Mouse (Mus musculus) cortical plate, adult 2 months (tissue): ENCODE results near the gene Ctsl.

Source experiments
- CTCF ChIP-seq: fragments of 200-500 bp; IDR thresholded peaks from 2 replicates; pipeline ENCODE4 v1.5.1; 2011; ENCODE audit warnings: mild to moderate bottlenecking, control low read depth, low read length; ENCODE audit not compliant: insufficient read depth; ENCODE audit errors: extremely low read depth
- POLR2A ChIP-seq: fragments of 200-500 bp; IDR thresholded peaks from 2 replicates; pipeline ENCODE4 v1.6.1; 2011; ENCODE audit warnings: mild to moderate bottlenecking, low read length, control low read depth; ENCODE audit not compliant: insufficient read depth; ENCODE audit errors: extremely low read depth

DNA sequence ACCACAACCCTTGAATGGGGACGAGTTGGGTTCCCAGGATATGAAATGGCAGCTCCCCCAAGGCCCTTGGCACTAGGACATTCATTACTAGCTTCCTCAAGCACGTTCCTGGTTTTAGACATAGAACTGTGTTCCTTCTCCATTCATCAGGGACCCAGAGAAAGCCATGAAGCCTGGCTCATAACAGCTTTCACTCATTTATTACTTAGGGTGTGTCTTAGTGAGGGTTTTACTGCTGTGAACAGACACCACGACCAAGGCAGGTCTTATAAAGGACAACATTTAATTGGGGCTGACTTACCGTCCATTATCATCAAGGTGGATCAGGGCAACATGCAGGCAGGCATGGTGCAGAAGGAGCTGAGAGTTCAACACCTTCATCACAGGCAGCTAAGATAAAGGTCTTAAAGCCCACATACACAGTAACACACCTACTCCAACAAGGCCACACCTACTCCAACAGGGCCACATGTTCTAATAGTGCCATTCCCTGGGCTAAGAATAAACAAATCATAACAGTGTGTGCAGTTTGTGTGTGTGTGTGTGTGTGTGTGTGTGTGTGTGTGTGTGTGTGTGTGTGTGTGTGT lies 35.1 kb downstream of the Ctsl start:
- TF ChIP-seq CTCF (no peak), POLR2A (no peak)
